Mouse (Mus musculus): ENCODE measurements around the gene Ddx3x.

- TF ChIP-seq CTCF (conservative IDR thresholded peaks at IDR 0.05; ENCODE audit: insufficient read depth, insufficient read length, low read depth, low read length) (no peak), POLR2A (IDR thresholded peaks at IDR 0.05; ENCODE audit: low read depth, low read length) (no peak)
Observed at GRCm38 (mm10) chrX:13295229-13295571, 14.4 kb downstream of the Ddx3x start.

All from kidney, adult 2 months (tissue).